Comparison of ENCODE assay signal across 8 mouse cellular contexts in genomic region chr4:128993025-128993662, GRCm38 (mm10). TPM values are rescaled to one million over a fixed set of nuclear protein-coding genes. Genes with fewer than 3 reads are reported as not detected.
A peak's percentile ranks its signal among the peaks of the same experiment; 100 is the strongest.
DNase-seq lines count a peak whose midpoint lies in the region; ATAC-seq and TF ChIP-seq lines count a peak whose summit lies in the region.

No protein-coding gene starts in this region.

- no peaks in the 10 kb centered on the region for H3K36me3 ChIP-seq in hindbrain, postnatal 0 days (ENCODE audit: insufficient read depth, low read length)

- TF ChIP-seq CTCF in gastrocnemius, adult 2 months (IDR thresholded peaks at IDR 0.05), result no peak
- no peak for TF ChIP-seq CTCF in hindbrain, postnatal 0 days (IDR thresholded peaks at IDR 0.05; ENCODE audit: low read depth)
- no peak for TF ChIP-seq CTCF in left cerebral cortex, adult 2 months (IDR thresholded peaks at IDR 0.05)

- H3K4me1 ChIP-seq in hindbrain, postnatal 0 days (ENCODE audit: insufficient read depth, low read length), result peaks cover 15% of the 10 kb centered on the region

- peak; percentile 96 for ATAC-seq in common myeloid progenitor, adult 5-6 weeks (replicated peaks; ENCODE audit: low read depth, poor library complexity, severe bottlenecking)
- ATAC-seq in hindbrain, postnatal 0 days, result peak; percentile 100
- ATAC-seq in megakaryocyte, adult 5-6 weeks (ENCODE audit: poor library complexity, severe bottlenecking), result peak; percentile 94

- H3K27ac ChIP-seq in gastrocnemius, adult 2 months, result peak overlapping the region; percentile 82
- peak overlapping the region; percentile 75 for H3K27ac ChIP-seq in hindbrain, postnatal 0 days
- peak overlapping the region; percentile 69 for H3K27ac ChIP-seq in left cerebral cortex, adult 2 months

- peak overlapping the region; percentile 97 for H3K4me3 ChIP-seq in gastrocnemius, adult 2 months
- H3K4me3 ChIP-seq in hindbrain, postnatal 0 days (ENCODE audit: low read length), result peak overlapping the region; percentile 83
- H3K4me3 ChIP-seq in left cerebral cortex, adult 2 months, result peak overlapping the region; percentile 67

- under 1% methylated on average over 49 of the region's 49 CpGs for WGBS in hindbrain, postnatal 0 days

- peak overlapping the region; percentile 70 for H3K9ac ChIP-seq in hindbrain, postnatal 0 days (replicated peaks; ENCODE audit: low read length)

- peak; percentile 98 for DNase-seq in ZHBTc4 (ENCODE audit: low read depth, low spot score)
- DNase-seq in gastrocnemius, adult 2 months, result peak; percentile 94
- DNase-seq in hindbrain, postnatal 0 days (ENCODE audit: low spot score), result peak; percentile 97
- peak; percentile 94 to 95 for DNase-seq in left cerebral cortex, adult 2 months (ENCODE audit: extremely low spot score in 1 of 2, low spot score in 2 of 2)
- DNase-seq in right cerebral cortex, adult 2 months (ENCODE audit: low spot score in 2 of 2), result peak; percentile 96 to 99
- peak; percentile 93 for DNase-seq in urinary bladder, postnatal 14 days (ENCODE audit: low spot score)

- H3K4me2 ChIP-seq in hindbrain, postnatal 0 days (ENCODE audit: low read depth, low read length), result peak overlapping the region; percentile 94

- intact Hi-C loops in gastrocnemius, adult 2 months (cut with DNase I), result loop anchor here (5.0 kb wide), 1 partner anchor 54 kb away; no protein-coding TSS in a partner anchor
- intact Hi-C loops in left cerebral cortex, adult 2 months (cut with DNase I), result loop anchor here (2.0 kb wide), 1 partner anchor 66 kb away; the partner anchor contains the start of gene Rnf19b

- H3K27me3 ChIP-seq in hindbrain, postnatal 0 days (ENCODE audit: insufficient read depth, low read length), result no peaks in the 10 kb centered on the region

- no peaks in the 10 kb centered on the region for H3K9me3 ChIP-seq in hindbrain, postnatal 0 days (ENCODE audit: low read length)

RNA-seq across cellular contexts. Expression of gene Ak2, which starts 1.4 kb away (rescaled TPM):
- total RNA-seq in common myeloid progenitor, adult 5-6 weeks (2017), result 148 and 164 TPM in 2 replicates
- total RNA-seq in gastrocnemius, adult 2 months (2021), result 10 to 100 TPM; 27.8 to 31.3 TPM
- 24.9 and 32.3 TPM in 2 replicates for total RNA-seq in hindbrain, postnatal 0 days (2014; rRNA removed)
- polyA plus RNA-seq in hindbrain, postnatal 0 days (2015; fragmentation: Nextera tagmentation; extraction: Ambion mirVana), result 78.5 and 82.9 TPM in 2 replicates
- total RNA-seq in left cerebral cortex, adult 2 months (2021), result 10 to 100 TPM; 25.7 to 30.4 TPM
- total RNA-seq in megakaryocyte, adult 5-6 weeks (2015), result 41.2 and 48.0 TPM in 2 replicates
- 69.0 and 71.2 TPM in 2 replicates for total RNA-seq in megakaryocyte, adult 5-6 weeks (2017)

RNA-seq across cellular contexts. Expression of gene Azin2, which starts 30.9 kb away (rescaled TPM):
- 1.1 and 1.6 TPM in 2 replicates for total RNA-seq in common myeloid progenitor, adult 5-6 weeks (2017)
- total RNA-seq in gastrocnemius, adult 2 months (2021), result 1 to 10 TPM; 1.2 to 2.2 TPM
- total RNA-seq in hindbrain, postnatal 0 days (2014; rRNA removed), result 32.7 and 35.0 TPM in 2 replicates
- polyA plus RNA-seq in hindbrain, postnatal 0 days (2015; fragmentation: Nextera tagmentation; extraction: Ambion mirVana), result 32.9 and 33.0 TPM in 2 replicates
- 10 to 100 TPM; 45.2 to 53.2 TPM for total RNA-seq in left cerebral cortex, adult 2 months (2021)
- total RNA-seq in megakaryocyte, adult 5-6 weeks (2015), result 0.25 and 0.38 TPM in 2 replicates
- 0.29 and 1.5 TPM in 2 replicates for total RNA-seq in megakaryocyte, adult 5-6 weeks (2017)

Comparison
In these comparisons a context has a peak if more than half of its experiments do, and no peak if none do; other contexts are left out.
1. Peak in every context shown above with its lines: DNase-seq, ATAC-seq, H3K4me3 ChIP-seq and H3K27ac ChIP-seq.
2. RNA of gene Azin2, which starts 30.9 kb away (total RNA-seq): 45.2 to 53.2 TPM in left cerebral cortex, adult 2 months and 32.7 to 35.0 TPM in hindbrain, postnatal 0 days; 1.2 to 2.2 TPM in gastrocnemius, adult 2 months, 1.1 to 1.6 TPM in common myeloid progenitor, adult 5-6 weeks and 0.25 to 1.5 TPM in megakaryocyte, adult 5-6 weeks; every median in the first group is over 10 times any median in the second.